Mouse (Mus musculus): Measurements from ENCODE around the gene Fam222a. TPM values are rescaled to one million over a fixed set of nuclear protein-coding genes. Genes with fewer than 3 reads are reported as not detected.

The Fam222a gene
- polyA plus RNA-seq (2017; shearing (Covaris generic)), result not detected

DNA sequence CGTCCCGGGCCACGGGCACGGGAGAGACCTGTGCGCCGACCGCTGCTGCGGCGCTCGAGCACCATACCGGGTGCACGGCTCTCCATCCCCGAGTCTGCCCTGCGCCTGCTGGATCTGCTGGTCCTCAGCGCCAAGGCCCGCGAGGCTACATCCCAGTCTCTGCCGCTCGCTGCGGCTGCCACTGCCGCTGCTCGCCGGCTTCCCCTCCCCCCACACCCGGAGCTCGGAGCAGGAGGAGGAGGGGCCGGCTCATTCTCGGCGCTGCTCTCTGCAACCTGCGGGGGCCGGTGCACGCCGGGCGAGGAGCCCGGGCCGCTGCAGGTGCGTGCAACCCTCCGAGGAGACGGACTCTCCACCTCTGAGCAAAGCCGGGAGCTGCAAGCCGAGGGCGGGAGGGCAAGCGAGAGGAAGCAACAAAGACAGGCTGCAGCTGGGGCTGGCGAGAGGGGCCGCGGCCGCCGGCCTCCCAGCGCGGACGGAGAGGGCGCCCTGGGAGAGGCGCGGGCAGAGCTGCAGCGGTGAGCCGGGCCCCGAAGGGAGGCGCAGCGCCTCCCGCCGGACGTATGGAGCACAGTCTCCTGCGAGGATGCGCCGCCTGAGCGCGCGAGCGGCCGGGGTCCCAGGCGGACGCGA, at the start of gene Fam222a:
TSS of gene Fam222a (plus strand) at position 452 of the 633 bp plus-strand sequence.

DNA sequence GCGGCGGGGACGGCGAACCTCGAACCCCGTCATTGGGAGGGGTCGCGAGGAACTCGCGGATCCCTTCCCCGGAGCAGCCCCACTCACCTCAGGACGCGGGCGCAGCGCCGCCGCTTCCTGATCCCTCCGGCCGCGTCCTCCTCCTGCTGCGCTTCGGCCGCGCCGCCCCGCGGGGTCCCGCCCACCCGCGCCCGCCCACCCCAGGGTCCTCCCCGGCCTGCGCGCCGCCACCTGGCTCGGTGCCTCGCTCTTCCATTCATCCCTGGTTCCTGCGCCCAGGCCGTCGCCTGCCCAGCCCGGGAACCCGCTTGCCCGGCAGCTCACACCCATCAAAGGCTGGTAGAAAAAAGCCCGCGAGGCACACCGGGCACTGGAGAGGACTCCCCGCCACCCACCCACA, 90.4 kb downstream of the Fam222a start, which contains the start of gene Trpv4:
TSS of gene Trpv4 (minus strand) at position 167 of the 400 bp plus-strand sequence.

Other genes starting within 250 kb of the Fam222a start
- 165 TPM for gene Kctd10, start 187.5 kb upstream of the Fam222a start, polyA plus RNA-seq (2017; shearing (Covaris generic))
- 45.1 TPM for gene Ube3b, start 187.4 kb upstream of the Fam222a start, polyA plus RNA-seq (2017; shearing (Covaris generic))
- 12.5 TPM for gene Mmab, start 124.0 kb upstream of the Fam222a start, polyA plus RNA-seq (2017; shearing (Covaris generic))
- gene Mvk, start 123.7 kb upstream of the Fam222a start, polyA plus RNA-seq (2017; shearing (Covaris generic)), result 15.1 TPM
- gene Trpv4, start 90.4 kb downstream of the Fam222a start, polyA plus RNA-seq (2017; shearing (Covaris generic)), result 0.50 TPM
- gene Gltp, start 123.0 kb downstream of the Fam222a start, polyA plus RNA-seq (2017; shearing (Covaris generic)), result 140 TPM
- 18.9 TPM for gene Tchp, start 139.7 kb downstream of the Fam222a start, polyA plus RNA-seq (2017; shearing (Covaris generic))
- gene Ankrd13a, start 206.7 kb downstream of the Fam222a start, polyA plus RNA-seq (2017; shearing (Covaris generic)), result 13.9 TPM
- 136 TPM for gene Git2, start 207.5 kb downstream of the Fam222a start, polyA plus RNA-seq (2017; shearing (Covaris generic))

All from CD4-positive, CD25-positive, alpha-beta regulatory T cell, adult 9 weeks (primary cell).